Mouse (Mus musculus) limb, embryonic 11.5 days (tissue): ENCODE results near the gene Klrb1c. TPM values are rescaled to one million over a fixed set of nuclear protein-coding genes. Genes with fewer than 3 reads are reported as not detected.
A peak's percentile ranks its signal among the peaks of the same experiment; 100 is the strongest.
"Not testable (repeated sequence)": the region's sequence is repeated elsewhere in the genome, so short reads cannot be mapped to it uniquely, and the experiment has no call there.

Experiments used
- ATAC-seq: fragments of 200-750 bp; cut with Nextera tagmentation; 2 replicates; pipeline ENCODE4 v1.8.0; 2017; ENCODE audit warnings: low read depth; ENCODE audit not compliant: insufficient number of reproducible peaks, low FRiP score, low TSS enrichment
- DNase-seq: peaks from one replicate; pipeline ENCODE4 v3.0.0-alpha.2; 2015; ENCODE audit warnings: low spot score
- H3K27ac ChIP-seq: fragments of 300-500 bp; sonication (generic); replicated peaks from 2 replicates; pipeline ENCODE4 v1.5.1; 2014; ENCODE audit warnings: low read depth, mild to moderate bottlenecking, low read length
- H3K27me3 ChIP-seq: fragments of 300-500 bp; sonication (generic); 2 replicates; pipeline ENCODE4 v1.6.1; 2014; ENCODE audit warnings: mild to moderate bottlenecking, low read length, mixed read lengths; ENCODE audit not compliant: control insufficient read depth, insufficient read depth
- H3K36me3 ChIP-seq: fragments of 300-500 bp; sonication (generic); 2 replicates; pipeline ENCODE4 v1.6.1; 2014; ENCODE audit warnings: mild to moderate bottlenecking, low read length, moderate library complexity, mixed read lengths; ENCODE audit not compliant: control insufficient read depth, insufficient read depth
- H3K4me1 ChIP-seq: fragments of 300-500 bp; sonication (generic); 2 replicates; pipeline ENCODE4 v1.6.1; 2014; ENCODE audit warnings: low read length, mixed read lengths; ENCODE audit not compliant: control insufficient read depth, insufficient read depth
- H3K4me2 ChIP-seq: fragments of 300-500 bp; sonication (generic); 2 replicates; pipeline ENCODE4 v1.6.1; 2014; ENCODE audit warnings: low read depth, mild to moderate bottlenecking, moderate library complexity; ENCODE audit not compliant: severe bottlenecking
- H3K4me3 ChIP-seq: fragments of 300-500 bp; sonication (generic); 2 replicates; pipeline ENCODE4 v1.5.1; 2014; ENCODE audit warnings: low read depth, low read length
- H3K9ac ChIP-seq: fragments of 300-500 bp; sonication (generic); 2 replicates; pipeline ENCODE4 v1.6.1; 2014; ENCODE audit warnings: mild to moderate bottlenecking, low read length
- H3K9me3 ChIP-seq: fragments of 300-500 bp; sonication (generic); 2 replicates; pipeline ENCODE4 v1.6.1; 2016; ENCODE audit warnings: low read length; ENCODE audit not compliant: control insufficient read depth
- WGBS: fragments of 180-500 bp; shearing (Covaris S2); extraction: QIAGEN DNeasy Blood & Tissue Kit; methylation state at CpG from one replicate; pipeline ENCODE4 v1.1.7; 2014; 5-methylcytosine and 5-hydroxymethylcytosine counted together
- polyA plus RNA-seq: library from polyadenylated mRNA; unstranded; fragments of >200 nt; fragmentation: Nextera tagmentation; extraction: Ambion mirVana; gene quantifications from 2 replicates; pipeline ENCODE4 v1.2.1, GENCODE M21; 2014

Gene Klrb1c
- polyA plus RNA-seq, 1 experiment from 2014 or later = not detected

DNA sequence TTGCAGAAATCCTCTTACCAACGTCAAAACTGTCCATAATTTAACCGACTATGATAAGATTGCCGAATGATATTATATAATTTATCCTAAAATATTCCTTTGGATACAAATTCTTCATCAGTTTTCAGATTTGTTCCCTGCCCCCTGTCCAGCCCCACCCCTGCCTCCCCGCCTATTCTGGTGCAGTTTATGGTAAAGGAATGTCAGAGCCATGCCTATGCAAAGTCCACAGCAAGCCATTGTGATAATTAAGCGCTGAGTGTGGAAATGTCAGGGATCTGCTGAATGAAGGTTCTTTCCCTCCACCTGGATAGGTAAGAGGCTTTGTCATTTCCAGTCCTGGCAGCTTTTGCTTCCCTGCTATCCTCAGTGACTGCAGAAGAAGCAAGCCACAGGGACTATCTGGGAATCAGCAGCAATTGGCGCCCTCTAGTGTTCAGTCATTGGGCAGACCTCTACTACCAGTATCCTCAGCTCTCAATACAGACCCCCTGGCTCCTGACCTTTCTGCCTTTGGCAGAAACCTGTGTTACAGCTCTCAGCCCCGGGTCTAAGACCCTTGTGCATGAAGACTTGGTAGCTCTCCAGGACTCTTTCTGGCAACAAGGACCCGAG is 35.3 kb downstream of the Klrb1c start:
- not testable (repeated sequence) for H3K9me3 ChIP-seq, H3K36me3 ChIP-seq, H3K27ac ChIP-seq, H3K9ac ChIP-seq, H3K4me3 ChIP-seq, H3K4me2 ChIP-seq, H3K27me3 ChIP-seq, H3K4me1 ChIP-seq
- 38% methylated on average over 8 of the region's 8 CpGs for WGBS
- ATAC-seq = peak; percentile 92
- DNase-seq = peak; percentile 79

DNA sequence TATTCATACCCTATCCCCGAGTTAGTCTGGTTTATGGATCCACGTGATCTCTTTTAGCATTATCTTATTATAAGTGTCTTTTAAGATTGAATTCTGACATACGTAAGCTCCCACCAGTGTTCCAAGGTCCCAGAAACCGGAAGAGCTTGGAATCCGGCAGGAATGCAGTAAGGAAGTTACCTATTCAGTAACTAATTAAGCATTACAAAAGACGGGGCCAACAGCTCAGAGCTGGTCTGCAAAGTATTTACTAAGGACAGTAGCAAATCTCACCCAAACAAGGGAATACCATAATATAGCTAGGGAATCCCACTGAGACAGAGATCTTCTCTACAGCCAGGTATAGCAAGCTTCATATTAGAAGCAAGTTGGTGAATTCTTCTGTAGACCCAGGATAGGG is 42.0 kb downstream of the Klrb1c start:
- H3K4me1 ChIP-seq = not testable (repeated sequence)

DNA sequence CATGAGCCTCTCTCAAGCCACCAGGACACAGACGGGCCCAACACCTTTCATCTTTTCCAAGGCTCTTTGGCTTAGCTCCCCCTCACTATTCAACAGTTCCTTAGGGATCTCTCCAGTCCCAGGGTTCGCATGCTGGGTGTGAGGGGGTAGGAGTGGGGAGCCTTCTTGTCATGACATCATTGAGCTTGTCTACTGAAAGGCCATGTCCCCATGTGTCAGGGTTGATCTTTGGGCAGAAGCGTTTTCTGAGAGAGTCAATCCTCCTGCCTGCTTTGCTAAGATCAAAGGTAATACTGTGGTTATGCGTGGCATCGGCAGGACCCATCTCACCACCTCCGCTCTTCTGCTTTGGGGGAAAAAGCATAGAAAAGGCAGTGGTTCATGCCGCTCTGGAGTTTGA is 51.6 kb downstream of the Klrb1c start:
- no peak for DNase-seq
- Histone ChIP-seq H3K27me3 (no peaks in the 10 kb centered on the region), H3K4me1 (no peaks in the 10 kb centered on the region), H3K9ac (no peak overlapping the region), H3K4me2 (no peak overlapping the region), H3K4me3 (no peak overlapping the region), H3K36me3 (no peaks in the 10 kb centered on the region), H3K9me3 (no peaks in the 10 kb centered on the region), H3K27ac (no peak overlapping the region)
- 85% methylated on average over 7 of the region's 7 CpGs for WGBS
- no peak for ATAC-seq

More for the DNA sequence above, 42.0 kb downstream of the Klrb1c start:
- not testable (repeated sequence) for DNase-seq, H3K9ac ChIP-seq, H3K27me3 ChIP-seq, H3K36me3 ChIP-seq, ATAC-seq, H3K9me3 ChIP-seq, H3K4me2 ChIP-seq, H3K4me3 ChIP-seq, H3K27ac ChIP-seq
- 79% methylated on average over 6 of the region's 6 CpGs for WGBS

GRCm38 (mm10) chr6:128736100-128736499 is 52.9 kb downstream of the Klrb1c start:
- Histone ChIP-seq H3K36me3 (no peaks in the 10 kb centered on the region), H3K4me1 (no peaks in the 10 kb centered on the region), H3K27ac (no peak overlapping the region), H3K27me3 (no peaks in the 10 kb centered on the region), H3K4me3 (no peak overlapping the region), H3K9me3 (no peaks in the 10 kb centered on the region), H3K9ac (no peak overlapping the region), H3K4me2 (no peak overlapping the region)
- DNase-seq = no peak
- ATAC-seq = 0 out of 2 replicates have a peak, but pooled peaks have one; percentile 7

- no peaks in the 10 kb centered on the region for H3K4me1 ChIP-seq
- H3K27ac ChIP-seq = no peak overlapping the region
- no peak; the same call in 1 of the 2 replicates for ATAC-seq
- no peak for DNase-seq
- no peaks in the 10 kb centered on the region for H3K9me3 ChIP-seq
- no peak overlapping the region for H3K4me3 ChIP-seq
- no peaks in the 10 kb centered on the region for H3K36me3 ChIP-seq
- no peak overlapping the region for H3K4me2 ChIP-seq
- H3K9ac ChIP-seq = no peak overlapping the region
- no peaks in the 10 kb centered on the region for H3K27me3 ChIP-seq
Measured at GRCm38 (mm10) chr6:128734896-128735295, 54.1 kb downstream of the Klrb1c start.

DNA sequence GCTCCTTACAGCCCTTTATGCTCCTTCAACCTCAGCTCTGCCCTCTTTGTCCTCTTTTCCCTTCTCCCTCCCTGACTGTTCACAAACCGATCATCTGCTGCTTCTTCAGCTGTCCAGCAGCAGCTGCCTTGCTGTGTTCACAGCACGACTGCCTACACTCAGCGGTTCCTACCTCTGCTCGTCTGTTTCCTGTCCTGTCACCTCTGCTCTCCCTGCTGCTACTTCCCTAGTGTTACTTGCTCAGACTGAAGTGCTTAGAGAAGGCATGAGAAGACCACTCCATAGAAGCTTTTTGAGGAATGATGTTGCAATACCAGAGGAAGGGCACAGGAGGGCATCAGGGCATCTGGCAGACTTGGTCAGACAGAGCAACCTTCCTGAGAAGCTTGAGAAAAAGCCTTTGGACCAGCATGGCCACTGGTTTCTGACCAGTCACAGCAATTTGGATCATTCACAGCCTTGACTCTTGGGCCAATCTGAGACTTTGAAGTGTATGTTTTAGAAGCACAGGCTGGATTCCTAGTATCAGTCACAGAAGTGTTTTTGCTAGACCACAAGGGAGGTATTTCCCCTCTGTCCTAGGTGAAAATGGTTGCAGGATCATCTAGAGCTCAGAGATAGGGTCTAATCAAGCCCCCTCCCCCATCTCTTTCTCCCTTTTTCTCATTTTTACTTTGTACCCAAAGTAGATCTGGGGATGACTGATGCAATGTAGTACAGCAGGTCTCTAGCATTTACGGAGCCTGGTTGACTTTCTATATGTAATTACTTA is 54.9 kb downstream of the Klrb1c start:
- DNase-seq (no peak), ATAC-seq (no peak)
- Histone ChIP-seq H3K4me1 (no peaks in the 10 kb centered on the region), H3K27me3 (no peaks in the 10 kb centered on the region), H3K9me3 (no peaks in the 10 kb centered on the region), H3K27ac (no peak overlapping the region), H3K4me2 (no peak overlapping the region), H3K36me3 (no peaks in the 10 kb centered on the region), H3K9ac (no peak overlapping the region), H3K4me3 (no peak overlapping the region)
- WGBS = 70% methylated on average over 5 of the region's 5 CpGs

DNA sequence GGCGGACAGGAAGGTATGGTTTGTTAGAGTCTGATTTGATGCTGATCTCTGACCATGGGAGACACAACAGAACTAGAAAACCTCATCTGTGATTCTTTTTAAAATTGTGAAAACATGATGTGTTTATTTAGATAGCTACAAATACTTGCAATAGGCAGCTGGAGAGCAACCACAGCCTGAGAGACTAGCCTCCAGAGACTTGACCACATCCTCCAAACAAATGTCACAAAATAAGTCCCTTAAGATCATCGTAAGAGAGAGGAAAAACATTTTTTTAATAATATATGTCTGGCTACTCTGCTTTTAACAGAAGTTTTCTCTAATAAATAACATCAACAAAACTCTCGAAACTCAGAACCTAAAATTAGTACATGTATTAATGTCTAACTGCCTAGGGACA is 57.0 kb downstream of the Klrb1c start:
- H3K27me3 ChIP-seq = no peaks in the 10 kb centered on the region
- no peak overlapping the region for H3K9ac ChIP-seq
- no peak overlapping the region for H3K4me2 ChIP-seq
- H3K4me1 ChIP-seq = no peaks in the 10 kb centered on the region
- no peak overlapping the region for H3K27ac ChIP-seq
- H3K4me3 ChIP-seq = no peak overlapping the region
- no peaks in the 10 kb centered on the region for H3K36me3 ChIP-seq
- no peak for ATAC-seq
- no peak for DNase-seq
- WGBS = 83% methylated on average over 3 of the region's 3 CpGs
- no peaks in the 10 kb centered on the region for H3K9me3 ChIP-seq
